Mouse (Mus musculus): Measurements from ENCODE around the gene Olfr1049. TPM values are rescaled to one million over a fixed set of nuclear protein-coding genes. Genes with fewer than 3 reads are reported as not detected.
"Not testable (repeated sequence)": the region's sequence is repeated elsewhere in the genome, so short reads cannot be mapped to it uniquely, and the experiment has no call there.

The Olfr1049 gene
- total RNA-seq (2021) = not detected

- intact Hi-C loops (cut with DNase I); DNase-seq: not testable (repeated sequence)
Measured at GRCm38 (mm10) chr2:86258228-86258627, at the start of gene Olfr1049. Olfr1049 (minus strand) TSS chr2:86258328.

GRCm38 (mm10) chr2:86292155-86292554, 34.0 kb upstream of the Olfr1049 start, which contains the start of gene Olfr1052:
Olfr1052 (plus strand) TSS chr2:86292455.
- intact Hi-C loops (cut with DNase I) = no loop called here
- DNase-seq = no peak

GRCm38 (mm10) chr2:86278988-86279387, 20.9 kb upstream of the Olfr1049 start, which contains the start of gene Olfr1051:
Olfr1051 (minus strand) TSS chr2:86279088.
- intact Hi-C loops (cut with DNase I); DNase-seq: not testable (repeated sequence)

GRCm38 (mm10) chr2:86240189-86240588, 17.9 kb downstream of the Olfr1049 start, which contains the start of gene Olfr1048:
Olfr1048 (minus strand) TSS chr2:86240289.
- intact Hi-C loops (cut with DNase I) = no loop called here

GRCm38 (mm10) chr2:86231301-86231700, 26.8 kb downstream of the Olfr1049 start, which contains the start of gene Olfr1047:
Olfr1047 (minus strand) TSS chr2:86231401.
- DNase-seq = no peak
- intact Hi-C loops (cut with DNase I) = no loop called here

More at GRCm38 (mm10) chr2:86240189-86240588, 17.9 kb downstream of the Olfr1049 start, which contains the start of gene Olfr1048:
- no peak for DNase-seq

GRCm38 (mm10) chr2:86219214-86219613, 38.9 kb downstream of the Olfr1049 start, which contains the start of gene Olfr1046:
Olfr1046 (minus strand) TSS chr2:86219314.
- DNase-seq = no peak
- intact Hi-C loops (cut with DNase I) = no loop called here

Other genes with a start within 250 kb of the Olfr1049 start
- gene Olfr1033, start 237.7 kb downstream of the Olfr1049 start, total RNA-seq (2021) = 1 to 10 TPM; 1.6 to 7.4 TPM
- under 1 TPM; 0.08 to 0.11 TPM for gene Olfr1034, start 212.5 kb downstream of the Olfr1049 start, total RNA-seq (2021)
- gene Olfr1036, start 184.3 kb downstream of the Olfr1049 start, total RNA-seq (2021) = not detected
- not detected for gene Olfr1037, start 170.9 kb downstream of the Olfr1049 start, total RNA-seq (2021)
- gene Olfr1039, start 122.4 kb downstream of the Olfr1049 start, total RNA-seq (2021) = not detected
- gene Olfr1040, start 111.6 kb downstream of the Olfr1049 start, total RNA-seq (2021) = not detected
- not detected for gene Olfr1042, start 96.5 kb downstream of the Olfr1049 start, total RNA-seq (2021)
- gene Olfr1043, start 90.8 kb downstream of the Olfr1049 start, total RNA-seq (2021) = not detected
- not detected for gene Olfr1044, start 80.5 kb downstream of the Olfr1049 start, total RNA-seq (2021)
- gene Olfr52, start 72.6 kb downstream of the Olfr1049 start, total RNA-seq (2021) = not detected
- not detected for gene Olfr1045, start 55.3 kb downstream of the Olfr1049 start, total RNA-seq (2021)
- not detected for gene Olfr1046, start 39.0 kb downstream of the Olfr1049 start, total RNA-seq (2021)
- not detected for gene Olfr1047, start 26.9 kb downstream of the Olfr1049 start, total RNA-seq (2021)
- gene Olfr1048, start 18.0 kb downstream of the Olfr1049 start, total RNA-seq (2021) = not detected
- gene Olfr1051, start 20.8 kb upstream of the Olfr1049 start, total RNA-seq (2021) = not detected
- gene Olfr1052, start 34.1 kb upstream of the Olfr1049 start, total RNA-seq (2021) = not detected
- not detected for gene Olfr1053, start 57.0 kb upstream of the Olfr1049 start, total RNA-seq (2021)
- gene Olfr1054, start 77.1 kb upstream of the Olfr1049 start, total RNA-seq (2021) = not detected
- not detected for gene Olfr1055, start 92.0 kb upstream of the Olfr1049 start, total RNA-seq (2021)
- gene Olfr1056, start 104.1 kb upstream of the Olfr1049 start, total RNA-seq (2021) = not detected
- gene Olfr1057, start 120.1 kb upstream of the Olfr1049 start, total RNA-seq (2021) = not detected
- not detected for gene Olfr1058, start 130.2 kb upstream of the Olfr1049 start, total RNA-seq (2021)
- gene Olfr1061, start 155.7 kb upstream of the Olfr1049 start, total RNA-seq (2021) = not detected
- not detected for gene Olfr1062, start 168.4 kb upstream of the Olfr1049 start, total RNA-seq (2021)
- gene Olfr1065, start 192.3 kb upstream of the Olfr1049 start, total RNA-seq (2021) = not detected
- not detected for gene Olfr1066, start 197.9 kb upstream of the Olfr1049 start, total RNA-seq (2021)
- not detected for gene Olfr228, start 229.1 kb upstream of the Olfr1049 start, total RNA-seq (2021)

Measured in heart, postnatal 36 days (tissue).